In the genomic region with DNA sequence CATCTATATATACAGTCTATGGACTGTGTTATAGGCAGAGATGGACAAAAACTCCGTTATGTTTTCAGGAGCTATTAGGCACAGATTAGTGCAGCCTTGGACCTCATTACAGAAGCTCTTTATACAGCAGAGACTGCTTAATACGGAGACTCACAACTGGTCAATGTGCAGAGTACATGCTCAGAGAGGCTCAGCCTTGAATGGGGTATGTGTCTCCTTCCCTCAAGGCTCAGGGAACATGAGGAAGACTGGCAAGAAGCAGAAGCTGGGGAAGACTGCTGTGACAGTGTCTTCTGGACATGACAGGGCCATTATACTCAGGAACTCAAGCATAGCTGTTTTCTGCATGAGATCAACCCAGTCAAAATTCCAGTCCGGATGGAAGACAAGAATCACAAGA, we compare ENCODE assay signal across 14 mouse cellular contexts.
"Had no signal": no experiment of that assay in that cellular context is flagged by ENCODE, and none has a peak within 500 bp of the region (broad histone marks: within the 10 kb centered on the region; RNA-seq: fewer than 3 reads in every experiment).

No protein-coding gene starts in this region.

- H3K9me3 ChIP-seq: midbrain, embryonic 10.5 days; midbrain, embryonic 15.5 days; neural tube, embryonic 13.5 days had no signal

- ATAC-seq: midbrain, embryonic 15.5 days had no signal

- H3K4me1 ChIP-seq: midbrain, embryonic 10.5 days; midbrain, embryonic 15.5 days; neural tube, embryonic 13.5 days had no signal

- H3K4me2 ChIP-seq: midbrain, embryonic 15.5 days; neural tube, embryonic 13.5 days had no signal

- H3K27ac ChIP-seq: left cerebral cortex, adult 2 months; liver, embryonic 14.5 days; midbrain, embryonic 10.5 days; midbrain, embryonic 15.5 days; neural tube, embryonic 13.5 days had no signal

- DNase-seq: kidney, adult 8-10 months; kidney, postnatal 25 days; liver; lung, adult 18-20 months; lung, postnatal 36 days; right cerebral cortex, adult 18-20 months; right cerebral cortex, postnatal 25 days; thymus, adult 18-20 months; thymus, postnatal 14 days had no signal

- H3K27me3 ChIP-seq: midbrain, embryonic 15.5 days; neural tube, embryonic 13.5 days had no signal

- H3K4me3 ChIP-seq: left cerebral cortex, adult 2 months; midbrain, embryonic 10.5 days; midbrain, embryonic 15.5 days; neural tube, embryonic 13.5 days had no signal

- H3K9ac ChIP-seq: liver, embryonic 14.5 days; midbrain, embryonic 15.5 days; neural tube, embryonic 13.5 days had no signal
